Mouse (Mus musculus) thymus, postnatal 0 days (tissue): ENCODE data around the gene Rasgef1a. TPM values are rescaled to one million over a fixed set of nuclear protein-coding genes. Genes with fewer than 3 reads are reported as not detected.

Experiments used
- DNase-seq: peaks from one replicate; pipeline ENCODE4 v3.0.0-alpha.2; 2015; ENCODE audit warnings: low spot score
- polyA plus RNA-seq: library from polyadenylated mRNA; unstranded; fragments of >200 nt; fragmentation: Nextera tagmentation; extraction: Ambion mirVana; gene quantifications from 2 replicates; pipeline ENCODE4 v1.2.1, GENCODE M21; 2015

Gene Rasgef1a
- polyA plus RNA-seq, 1 experiment from 2014 or later: 0.18 TPM

DNA sequence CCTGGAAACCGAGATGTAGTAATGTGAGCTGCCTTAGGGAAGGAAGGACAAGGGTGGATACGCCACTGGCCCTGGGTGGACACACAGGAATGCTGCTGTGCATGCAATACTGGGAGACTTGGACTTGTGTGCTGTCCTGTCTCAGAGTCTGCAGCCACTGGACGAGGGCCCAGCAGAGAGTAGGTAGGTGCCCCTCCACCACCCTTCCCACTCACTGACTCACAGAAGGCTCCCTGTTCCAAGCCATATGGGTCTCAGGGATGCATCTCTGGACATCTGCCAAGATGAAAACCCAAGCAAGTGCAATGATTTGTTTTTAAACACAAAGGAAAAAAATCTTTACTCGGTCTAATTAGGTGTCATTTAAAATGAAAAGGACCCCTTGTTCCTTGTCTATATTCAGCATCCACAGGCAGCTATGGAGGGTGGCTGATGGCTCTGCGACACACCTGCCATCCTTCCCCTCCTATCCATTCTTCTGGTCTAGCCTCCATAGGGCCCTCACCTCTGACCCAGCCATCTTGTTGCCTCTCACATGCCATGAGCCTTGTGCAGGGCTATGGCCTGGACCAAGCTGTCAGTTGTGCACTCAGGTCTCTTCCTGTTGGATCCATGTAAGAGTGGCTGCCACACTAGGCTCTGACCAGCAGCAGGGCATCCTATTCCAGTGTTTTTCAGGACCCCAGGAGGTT lies 59.2 kb downstream of the Rasgef1a start:
- no peak for DNase-seq

- DNase-seq: no peak
Observed at GRCm38 (mm10) chr6:118071013-118071350, 59.7 kb downstream of the Rasgef1a start.

GRCm38 (mm10) chr6:118071416-118071815 lies 60.2 kb downstream of the Rasgef1a start:
- DNase-seq: no peak

DNA sequence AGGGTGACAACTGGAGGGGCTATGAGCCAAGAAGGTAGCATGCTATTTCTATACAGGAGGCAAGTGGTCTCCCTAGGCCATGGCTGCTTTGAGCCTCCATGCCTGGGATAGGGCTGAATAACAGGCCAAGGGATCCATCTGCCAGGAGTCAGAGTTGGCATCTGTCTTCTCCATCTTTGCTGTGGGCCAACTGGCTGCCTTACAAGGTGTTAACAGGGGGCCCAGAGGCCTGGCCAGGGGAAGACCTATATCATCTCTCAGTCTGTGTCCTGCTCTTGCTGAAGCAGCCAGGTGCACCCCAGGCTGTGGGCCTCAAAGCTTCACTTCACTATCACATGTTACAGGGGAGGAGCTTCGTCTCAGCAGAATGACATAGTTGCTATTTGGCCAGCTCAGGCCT lies 60.9 kb downstream of the Rasgef1a start:
- DNase-seq: no peak

DNA sequence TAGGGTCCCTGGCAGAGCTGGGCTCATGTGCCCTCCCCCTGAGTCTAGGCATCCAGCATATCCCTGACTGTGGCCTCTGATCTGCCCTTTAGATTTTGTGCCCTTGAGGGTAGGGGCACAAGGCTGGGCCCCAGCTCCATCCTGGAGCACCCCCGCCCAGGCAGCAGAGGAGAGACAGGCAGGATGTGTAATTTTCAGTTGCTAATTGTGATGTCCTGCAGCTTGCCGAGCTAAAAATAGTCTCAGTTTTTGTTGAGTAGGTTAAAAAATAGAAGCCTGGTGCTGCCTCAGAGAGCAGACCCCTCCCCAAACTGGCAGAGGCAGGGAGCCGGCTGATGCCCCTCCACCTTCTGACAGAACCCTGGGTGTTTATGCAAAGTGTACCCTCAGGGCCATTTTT lies 62.9 kb downstream of the Rasgef1a start:
- DNase-seq: no peak

DNA sequence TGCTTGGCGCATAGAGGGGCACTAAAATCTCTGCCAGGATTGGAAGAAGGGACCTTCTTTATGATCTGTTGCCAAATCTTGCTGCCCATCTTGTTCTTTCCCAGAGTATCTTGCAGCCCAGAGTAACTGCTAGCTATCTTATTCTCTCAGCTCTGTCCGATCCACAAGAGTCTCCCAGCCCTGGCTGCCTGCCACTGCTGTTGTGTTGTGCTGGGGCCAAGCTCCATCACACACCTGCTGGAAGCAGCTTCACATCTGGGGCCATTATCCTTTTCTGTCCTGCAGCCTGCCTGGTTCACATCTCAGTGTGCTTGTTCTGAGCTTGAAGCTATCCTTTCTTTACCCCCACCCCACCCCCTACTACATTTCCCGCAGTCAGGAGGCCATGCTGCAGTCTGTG lies 65.0 kb downstream of the Rasgef1a start:
- DNase-seq: no peak

- no peak for DNase-seq
Observed at GRCm38 (mm10) chr6:118076748-118077147, 65.5 kb downstream of the Rasgef1a start.

DNA sequence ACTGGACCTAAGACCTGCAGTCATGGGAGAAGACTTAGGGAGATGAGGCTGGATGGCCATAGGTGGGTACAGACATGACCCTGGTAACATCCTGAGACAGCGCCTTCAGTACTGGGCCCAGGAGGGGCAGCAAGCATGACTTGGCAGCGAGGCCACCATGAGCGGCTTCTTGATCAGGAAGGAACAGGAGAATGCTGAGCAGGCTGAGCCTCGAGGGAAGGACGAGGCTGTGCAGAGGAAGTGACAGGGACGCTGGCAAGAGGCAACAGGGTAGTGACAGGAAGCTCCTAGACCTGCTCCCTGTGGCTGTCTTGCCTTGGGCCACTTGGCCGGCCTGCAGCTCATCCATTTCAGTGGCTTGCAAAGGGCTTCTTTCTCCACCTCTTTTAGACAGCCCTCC lies 66.2 kb downstream of the Rasgef1a start:
- no peak for DNase-seq

DNA sequence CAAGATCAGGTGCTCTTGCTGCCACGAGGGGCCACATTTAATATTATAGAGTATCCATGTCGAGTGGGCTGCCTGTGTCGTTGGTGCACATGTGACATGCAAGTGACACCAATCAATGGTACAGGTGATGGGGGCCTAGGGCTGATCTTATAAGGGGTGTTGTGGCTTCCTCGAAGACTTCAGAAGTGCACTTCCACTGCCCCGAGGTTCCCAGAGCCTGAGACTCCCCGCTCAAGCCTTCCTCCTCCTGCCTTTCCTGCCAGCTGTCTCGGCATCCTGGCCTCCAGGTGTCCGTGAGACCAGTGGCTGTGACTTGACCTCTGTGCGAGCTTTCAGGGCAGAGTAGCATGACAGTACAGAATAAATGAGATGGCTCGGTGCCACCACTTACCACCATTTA lies 67.5 kb downstream of the Rasgef1a start:
- no peak for DNase-seq

DNA sequence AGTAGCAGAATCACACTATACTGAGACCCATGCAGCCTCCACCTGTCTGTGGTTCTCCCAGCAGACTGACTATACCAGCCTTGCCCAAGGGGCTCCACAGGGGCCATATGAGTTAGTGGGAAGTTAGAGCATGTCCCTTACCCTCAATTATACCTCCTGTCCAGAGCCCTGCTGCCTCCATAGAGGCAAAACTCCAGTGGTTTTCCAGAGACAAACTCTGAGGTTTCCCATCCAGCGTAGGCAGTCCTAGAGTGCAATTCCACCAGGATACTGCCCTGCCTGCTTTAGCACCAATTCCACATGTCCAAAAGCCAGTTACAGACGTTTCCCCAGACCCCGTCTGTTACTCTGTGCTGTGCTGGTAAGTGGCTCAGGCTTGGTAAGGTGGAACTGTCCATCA lies 68.1 kb downstream of the Rasgef1a start:
- DNase-seq: no peak

DNA sequence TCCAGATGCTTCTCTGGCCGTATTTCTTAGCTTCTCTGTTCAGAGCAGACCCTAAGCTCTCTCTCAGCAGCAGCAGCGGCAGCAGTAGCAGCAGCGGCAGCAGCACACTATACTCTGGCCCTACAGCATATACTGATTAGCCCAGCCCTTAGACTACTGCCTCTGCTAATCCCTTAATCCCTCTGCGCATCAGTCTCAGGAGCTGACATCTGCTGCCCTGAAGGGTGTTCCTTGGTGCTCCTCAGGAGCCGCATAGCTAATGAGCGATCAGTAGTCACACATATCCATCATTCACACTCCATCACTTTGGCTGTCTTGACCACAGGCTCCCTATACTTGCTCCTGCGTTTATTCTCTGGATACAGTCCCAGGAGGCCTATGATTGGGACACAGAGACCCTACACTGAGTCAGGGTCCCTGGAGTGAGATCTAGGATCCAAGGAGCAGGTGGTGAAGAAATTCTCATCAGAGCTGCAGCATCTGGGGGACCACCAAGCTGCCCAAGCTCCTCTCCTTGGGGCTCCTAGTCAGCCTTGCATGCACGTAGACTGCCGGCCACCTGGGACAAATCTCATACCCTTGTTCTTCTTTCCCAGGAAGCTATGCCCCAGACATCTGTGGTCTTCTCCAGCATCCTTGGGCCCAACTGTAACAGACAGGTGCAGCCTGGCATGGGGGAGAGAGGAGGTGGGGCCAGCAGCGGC lies 68.7 kb downstream of the Rasgef1a start:
- no peak for DNase-seq

GRCm38 (mm10) chr6:118080711-118081110 lies 69.5 kb downstream of the Rasgef1a start:
- no peak for DNase-seq

- DNase-seq: no peak
Observed at GRCm38 (mm10) chr6:118082384-118082783, 71.1 kb downstream of the Rasgef1a start.

DNA sequence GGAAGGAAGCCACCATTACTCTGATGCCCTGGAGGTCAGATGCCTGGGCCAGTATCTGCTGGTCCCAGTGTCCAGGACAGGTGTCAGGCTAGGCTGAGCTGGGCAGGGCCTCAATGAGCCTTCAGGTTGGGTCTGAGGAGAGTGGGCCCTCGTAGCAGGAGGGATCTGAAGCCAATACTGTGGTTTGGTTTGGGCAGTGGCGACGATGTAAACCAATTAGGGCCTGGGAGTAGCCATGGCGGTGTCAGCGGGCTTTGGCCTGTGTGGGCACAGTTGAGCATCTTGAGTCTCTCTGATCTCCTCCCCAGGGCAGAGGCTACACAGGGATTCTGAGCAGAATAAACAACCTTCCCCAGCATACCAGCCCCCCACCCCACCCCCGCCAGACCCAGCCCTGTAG lies 72.4 kb downstream of the Rasgef1a start:
- DNase-seq: no peak

GRCm38 (mm10) chr6:118084596-118084995 lies 73.4 kb downstream of the Rasgef1a start:
- no peak for DNase-seq

DNA sequence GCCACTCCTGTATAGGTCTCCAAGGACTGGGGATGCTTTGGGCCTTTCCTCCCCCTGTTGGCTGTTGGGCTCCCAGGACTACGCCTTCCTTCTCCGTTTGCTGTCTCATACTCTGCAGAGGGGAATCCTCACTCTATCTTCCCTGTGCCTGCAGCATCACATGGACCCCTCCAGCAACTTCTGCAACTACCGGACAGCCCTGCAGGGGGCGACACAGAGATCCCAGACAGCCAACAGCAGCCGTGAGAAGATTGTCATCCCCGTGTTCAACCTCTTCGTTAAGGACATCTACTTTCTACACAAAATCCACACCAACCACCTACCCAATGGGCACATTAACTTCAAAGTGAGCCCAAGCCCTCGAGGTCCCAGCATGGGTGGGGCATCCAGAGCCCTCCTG lies 76.7 kb downstream of the Rasgef1a start:
- DNase-seq: no peak

DNA sequence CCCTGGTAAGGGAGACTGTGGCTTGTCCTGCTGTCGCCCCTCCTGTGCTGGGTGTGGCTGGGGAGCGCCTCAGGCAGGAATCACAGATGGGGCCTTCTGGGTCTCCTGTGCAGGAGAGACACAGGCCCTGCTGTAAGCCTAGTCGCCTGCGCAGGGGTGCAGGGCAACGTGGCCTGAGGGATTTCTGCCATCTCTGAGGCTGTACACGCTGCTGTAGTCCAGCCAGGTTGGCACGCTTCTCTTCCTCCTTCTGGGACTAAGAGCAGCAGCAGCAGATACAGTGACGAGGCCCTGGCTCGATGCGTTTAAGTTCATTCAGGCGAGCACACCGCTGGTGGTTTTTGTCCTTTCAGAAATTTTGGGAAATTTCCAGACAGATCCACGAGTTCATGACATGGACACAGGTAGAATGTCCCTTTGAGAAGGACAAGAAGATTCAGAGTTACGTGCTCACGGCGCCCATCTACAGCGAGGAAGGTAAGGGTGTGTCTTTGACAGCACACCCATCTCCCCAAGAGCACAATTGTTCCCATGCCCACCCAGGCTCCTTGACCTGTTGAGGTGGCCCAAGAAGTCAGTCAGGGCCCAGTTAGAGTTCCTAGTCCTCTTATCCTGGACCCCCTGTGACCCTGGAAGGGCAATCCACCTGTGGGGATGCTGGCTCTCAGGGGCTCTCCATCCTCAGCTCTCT lies 77.7 kb downstream of the Rasgef1a start:
- DNase-seq: no peak

- no peak for DNase-seq
Observed at GRCm38 (mm10) chr6:118090827-118091226, 79.6 kb downstream of the Rasgef1a start.

- DNase-seq: no peak
Observed at GRCm38 (mm10) chr6:118097765-118098365, 86.6 kb downstream of the Rasgef1a start.

- no peak for DNase-seq
Observed at GRCm38 (mm10) chr6:118099311-118099802, 88.1 kb downstream of the Rasgef1a start.

GRCm38 (mm10) chr6:118111810-118112209 lies 100.6 kb downstream of the Rasgef1a start:
- DNase-seq: no peak

DNA sequence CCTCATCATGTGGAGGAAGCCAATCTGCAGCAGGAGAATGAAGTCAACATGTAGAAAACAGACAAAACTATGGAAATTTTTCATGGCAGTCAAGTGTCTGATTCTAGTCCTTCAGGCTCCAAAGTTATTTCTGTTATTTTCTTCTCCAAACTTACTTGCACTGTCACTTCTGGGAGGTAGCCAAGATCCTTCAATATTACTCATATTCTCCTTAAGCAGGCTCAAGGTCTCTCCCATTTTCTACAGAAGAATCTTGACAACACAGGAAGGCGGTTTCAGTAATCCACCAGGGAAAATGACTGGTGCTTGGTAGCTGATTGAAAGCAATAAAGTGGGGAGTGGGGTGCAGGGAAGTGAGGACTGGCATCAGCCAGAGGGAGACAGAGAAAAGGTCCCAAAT lies 111.5 kb downstream of the Rasgef1a start:
- no peak for DNase-seq
